Mouse (Mus musculus) CD4-positive, CD25-positive, alpha-beta regulatory T cell, adult 9 weeks (primary cell): Measurements from ENCODE around the gene Clk2. TPM values are rescaled to one million over a fixed set of nuclear protein-coding genes. Genes with fewer than 3 reads are reported as not detected.

Experiments
- polyA plus RNA-seq: library from polyadenylated mRNA; unstranded; fragments of 100-300 nt; shearing (Covaris generic); gene quantifications from one replicate; pipeline ENCODE4 v1.2.1, GENCODE M21; 2017

The Clk2 gene
- 24.5 TPM for polyA plus RNA-seq

DNA sequence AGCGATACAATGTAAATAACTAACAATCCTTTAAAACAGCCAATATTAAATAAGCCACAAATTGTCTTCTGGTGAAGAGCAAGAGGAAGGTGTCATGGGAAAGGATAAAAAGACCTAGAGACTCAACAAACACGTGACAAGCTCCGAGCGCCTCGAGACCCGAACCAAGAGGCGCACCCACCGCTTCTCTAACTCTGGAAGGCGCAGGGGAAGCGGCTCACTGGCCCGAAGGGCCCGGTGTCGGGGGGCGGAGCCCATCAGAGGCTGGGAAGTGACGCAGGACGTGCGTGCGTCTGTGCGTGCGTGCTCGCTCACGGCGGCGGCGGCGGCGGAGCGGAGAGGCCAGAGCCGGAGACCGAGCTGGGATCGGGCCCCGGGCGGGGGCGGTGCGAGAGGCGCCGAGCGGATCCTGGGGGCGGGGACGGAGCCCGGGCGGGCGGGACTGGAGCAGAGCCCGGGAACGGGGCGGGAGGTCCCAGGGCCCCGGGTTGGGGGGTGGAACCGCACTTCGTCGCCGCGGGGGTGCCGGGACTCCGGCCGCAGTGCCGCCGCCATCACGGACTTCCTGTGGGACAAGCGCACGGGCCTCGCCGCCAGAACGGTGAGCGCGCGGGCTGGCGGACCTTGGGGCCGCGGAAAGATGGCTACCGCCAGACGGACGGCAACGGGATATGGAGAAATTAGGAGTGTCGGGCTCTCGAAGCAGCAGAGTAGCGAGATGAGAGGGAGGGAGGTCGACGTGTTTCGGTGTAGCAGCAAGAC is at the start of gene Clk2:
TSS of gene Clk2 (plus strand) at position 290 of the 762 bp plus-strand sequence.

DNA sequence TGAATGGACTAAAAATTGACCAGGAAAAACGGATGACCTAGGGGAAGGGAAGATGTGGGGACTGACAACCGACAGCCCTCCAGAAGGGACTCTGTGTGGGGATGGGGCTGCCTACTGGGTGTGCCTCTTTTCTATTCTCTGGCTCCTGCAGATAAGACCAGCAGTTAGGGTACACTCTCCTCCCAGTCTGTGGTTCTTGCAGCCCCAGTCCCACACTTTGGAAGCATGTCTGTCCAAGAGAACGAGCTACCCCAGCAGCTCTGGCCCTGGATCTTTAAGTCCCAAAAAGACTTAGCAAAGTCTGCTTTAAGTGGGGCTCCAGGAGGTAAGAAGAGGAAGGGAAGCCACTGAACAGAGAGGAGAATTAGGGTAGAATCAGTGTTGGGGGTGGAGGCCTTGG is 28.6 kb upstream of the Clk2 start, which contains the start of gene Pklr:
TSS of gene Pklr (plus strand) at position 185 of the 400 bp plus-strand sequence.

DNA sequence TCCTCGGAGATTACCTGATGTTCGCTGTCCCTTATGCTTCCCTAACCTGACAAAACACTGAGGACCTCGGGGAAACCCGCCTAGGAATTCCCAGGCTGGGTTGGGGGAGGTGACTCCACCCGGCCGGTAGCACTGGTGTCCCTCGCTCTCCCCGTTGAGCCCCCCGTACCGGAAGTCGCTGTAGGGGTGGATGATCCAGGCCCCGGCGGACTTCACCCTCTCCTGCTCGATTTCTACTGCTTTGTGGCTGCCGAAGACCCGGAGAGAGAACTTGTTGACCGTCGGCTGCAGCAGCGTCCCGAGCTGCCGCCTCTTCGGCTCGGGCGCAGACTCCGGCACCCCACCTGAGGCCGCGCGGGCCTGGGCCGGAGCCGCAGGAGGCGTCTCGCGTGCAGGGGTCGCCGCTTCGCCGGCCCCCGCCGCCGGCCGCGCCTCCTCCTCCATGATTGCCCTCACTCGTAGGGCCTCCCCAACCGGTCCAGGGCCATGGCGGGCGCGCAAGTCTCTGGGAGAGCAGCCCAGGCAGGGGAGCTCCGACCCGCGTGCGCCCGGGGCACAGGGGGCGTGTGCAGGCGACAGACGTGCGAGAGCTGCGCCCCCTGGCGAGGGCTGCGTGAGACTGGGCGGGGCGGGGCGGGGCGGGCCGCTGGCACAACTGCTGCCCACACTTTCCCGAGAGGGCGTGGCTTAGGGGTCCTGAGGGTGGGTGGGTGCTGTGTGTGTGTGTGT is 4.8 kb upstream of the Clk2 start, which contains the start of gene Hcn3:
TSS of gene Hcn3 (minus strand) at position 581 of the 729 bp plus-strand sequence.

DNA sequence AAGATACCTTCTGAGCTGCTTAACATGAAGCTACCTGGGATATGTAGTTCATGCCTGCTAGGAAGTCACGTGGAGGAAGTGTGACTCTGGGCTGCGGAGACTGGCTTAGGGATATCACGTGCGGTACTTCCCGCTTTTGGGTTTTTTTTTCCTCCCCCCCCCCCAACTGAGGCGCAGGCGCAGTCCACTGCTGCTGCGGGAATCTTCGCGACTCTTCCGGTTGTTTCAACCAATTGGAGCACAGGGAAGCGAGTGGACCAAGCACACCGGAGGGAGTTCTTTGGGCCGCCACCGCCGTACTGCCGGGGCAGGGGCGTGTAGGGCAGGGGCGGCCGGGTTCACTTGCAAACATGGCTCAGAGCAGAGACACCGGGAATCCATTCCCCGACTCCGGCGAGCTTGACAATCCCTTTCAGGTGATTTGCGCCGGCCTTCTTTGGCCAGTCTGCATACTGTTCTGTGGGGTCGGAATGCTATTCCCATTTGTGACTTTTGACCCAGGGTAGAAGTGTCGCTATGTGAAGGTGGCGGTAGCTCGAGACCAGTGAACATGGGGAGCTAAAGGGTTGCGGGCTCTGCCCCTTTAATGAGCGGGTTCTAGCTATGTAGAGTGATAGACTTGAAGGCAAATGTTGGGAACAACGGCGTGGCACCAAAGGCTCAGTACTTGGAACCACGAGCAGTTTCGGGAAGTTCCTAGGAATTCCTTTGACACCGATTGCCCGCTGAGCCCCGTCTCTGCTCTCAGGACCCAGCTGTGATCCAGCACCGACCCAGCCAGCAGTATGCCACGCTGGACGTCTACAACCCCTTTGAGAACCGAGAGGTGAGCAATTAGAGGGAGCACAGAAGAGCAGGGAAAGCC is 12.9 kb downstream of the Clk2 start, which contains the start of gene Scamp3:
TSS of gene Scamp3 (plus strand) at position 232 of the 865 bp plus-strand sequence.

DNA sequence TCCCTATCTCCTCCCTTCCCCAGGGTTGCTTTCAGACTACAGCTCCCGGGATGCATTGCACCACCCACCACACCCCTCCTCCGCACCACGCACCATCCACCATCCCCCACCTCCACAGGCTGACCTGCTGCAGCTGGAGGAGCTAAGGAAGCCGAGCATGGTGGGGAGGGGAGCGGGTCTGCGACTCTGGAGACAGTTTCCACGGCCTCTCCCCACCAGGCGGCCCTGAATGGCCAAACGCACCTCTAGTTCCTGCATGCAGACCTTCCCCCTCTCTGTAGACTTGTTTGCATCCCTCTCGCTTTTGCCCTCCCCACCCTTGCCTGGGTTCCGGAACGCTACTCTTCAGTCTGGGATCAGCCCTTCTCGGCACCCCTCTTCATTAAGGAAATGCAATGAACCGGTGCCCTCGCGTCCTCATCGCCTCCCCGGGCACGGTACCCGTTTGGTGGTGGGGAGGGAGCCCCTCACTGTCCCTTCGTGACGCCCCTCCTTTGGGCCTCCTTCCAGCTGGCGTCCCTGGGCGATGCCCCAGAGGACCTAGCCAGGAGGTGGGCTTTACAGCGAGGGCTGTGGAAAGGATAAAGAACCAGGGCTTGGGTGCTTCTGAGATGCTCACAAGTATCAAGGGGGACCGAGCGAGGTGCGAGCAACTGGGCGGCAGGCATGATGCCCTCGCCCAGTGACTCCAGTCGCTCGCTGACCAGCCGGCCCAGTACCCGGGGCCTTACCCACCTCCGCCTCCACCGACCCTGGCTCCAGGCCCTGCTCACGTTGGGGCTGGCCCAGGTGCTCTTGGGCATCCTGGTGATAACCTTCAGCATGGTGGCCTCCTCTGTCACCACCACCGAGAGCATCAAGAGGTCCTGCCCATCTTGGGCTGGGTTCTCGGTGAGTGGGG is 18.7 kb downstream of the Clk2 start, which contains the start of gene Fam189b:
TSS of gene Fam189b (plus strand) at position 86 of the 901 bp plus-strand sequence.

DNA sequence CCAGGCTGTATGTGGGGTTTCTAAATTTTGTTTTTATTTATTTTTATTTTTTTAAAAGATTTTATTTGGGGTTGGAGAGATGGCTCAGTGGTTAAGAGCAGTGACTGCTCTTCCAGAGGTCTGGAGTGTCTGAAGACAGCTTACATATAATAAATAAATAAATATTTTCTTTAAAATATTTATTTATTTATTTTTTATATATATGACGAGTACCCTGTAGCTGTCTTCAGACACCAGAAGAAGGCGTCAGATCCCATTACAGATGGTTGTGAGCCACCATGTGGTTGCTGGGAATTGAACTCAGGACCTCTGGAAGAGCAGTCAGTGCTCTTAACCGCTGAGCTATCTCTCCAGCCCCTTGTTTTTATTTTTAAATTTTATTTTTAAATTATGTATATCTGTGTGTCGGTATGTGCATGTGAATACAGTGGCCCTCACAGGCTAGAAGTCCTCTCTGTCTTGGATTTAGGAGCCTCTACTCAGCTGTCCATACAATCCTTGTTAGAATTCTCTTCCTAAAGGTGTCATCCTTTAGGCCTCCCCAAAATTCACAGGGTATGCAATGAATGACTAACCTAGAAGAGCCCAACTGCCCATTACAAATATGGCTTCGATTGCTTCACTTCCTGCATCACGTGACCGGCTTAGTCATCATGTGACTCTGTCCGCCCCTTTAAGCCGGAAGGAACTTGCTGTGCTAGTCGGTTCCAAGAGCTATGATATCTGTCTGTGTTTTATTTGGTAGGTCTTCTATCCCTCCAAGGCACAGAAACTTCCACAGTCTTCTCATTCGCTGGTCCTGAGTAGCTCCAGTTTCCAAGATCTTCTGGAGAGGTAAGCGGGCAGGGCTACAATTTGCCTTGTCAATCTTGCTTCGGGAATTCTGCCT is 37.9 kb downstream of the Clk2 start, which contains the start of gene Gba:
TSS of gene Gba (plus strand) at position 676 of the 889 bp plus-strand sequence.

DNA sequence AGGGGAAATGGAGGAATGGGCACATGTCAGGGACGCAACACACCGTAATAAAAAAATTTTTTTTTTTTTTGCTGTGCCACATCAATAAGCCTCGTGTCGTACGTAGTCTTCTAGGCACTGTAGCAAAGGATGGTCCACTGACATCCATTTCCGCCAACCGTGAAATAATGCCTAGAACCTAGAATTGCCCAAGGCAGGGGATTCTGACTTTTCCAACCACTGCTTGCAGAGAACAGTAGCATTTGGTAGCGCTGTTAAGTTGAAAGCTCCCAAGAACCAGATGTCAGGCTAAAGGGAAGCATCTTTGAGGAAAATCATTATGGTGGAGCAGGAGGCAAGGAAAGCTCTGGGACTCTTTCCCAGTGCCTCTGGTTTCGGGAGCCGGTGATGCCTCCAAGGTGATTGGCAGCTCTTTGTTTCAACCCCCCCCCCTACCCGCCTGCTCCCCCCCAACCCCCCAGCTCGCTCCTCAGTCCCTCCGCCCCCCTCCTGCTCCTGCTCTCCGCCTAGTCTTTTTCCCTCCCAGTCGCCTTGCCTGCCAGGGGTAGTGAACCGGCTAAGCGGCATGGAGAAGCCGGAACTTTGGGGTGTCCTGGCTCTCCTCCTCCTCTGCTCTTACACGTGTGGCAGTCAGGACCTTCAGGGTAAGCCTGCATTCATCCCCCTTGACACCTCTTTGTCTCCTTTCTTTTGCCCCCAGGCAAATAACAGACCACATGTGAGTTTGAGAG is 50.3 kb downstream of the Clk2 start, which contains the start of gene Thbs3:
TSS of gene Thbs3 (plus strand) at position 500 of the 731 bp plus-strand sequence.

Other genes starting within 250 kb of the Clk2 start
- 35.1 TPM for gene Ash1l, start 214.2 kb upstream of the Clk2 start, polyA plus RNA-seq
- gene Dap3, start 213.6 kb upstream of the Clk2 start, polyA plus RNA-seq = 174 TPM
- gene Rusc1, start 71.5 kb upstream of the Clk2 start, polyA plus RNA-seq = 55.7 TPM
- gene Gm43738, start 63.7 kb upstream of the Clk2 start, polyA plus RNA-seq = not detected
- 114 TPM for gene Fdps, start 62.8 kb upstream of the Clk2 start, polyA plus RNA-seq
- not detected for gene Pklr, start 28.7 kb upstream of the Clk2 start, polyA plus RNA-seq
- 1.4 TPM for gene Hcn3, start 4.6 kb upstream of the Clk2 start, polyA plus RNA-seq
- gene Scamp3, start 12.7 kb downstream of the Clk2 start, polyA plus RNA-seq = 319 TPM
- gene Fam189b, start 18.3 kb downstream of the Clk2 start, polyA plus RNA-seq = 240 TPM
- gene Gba, start 38.1 kb downstream of the Clk2 start, polyA plus RNA-seq = 144 TPM
- gene Thbs3, start 50.4 kb downstream of the Clk2 start, polyA plus RNA-seq = 2.3 TPM
- 151 TPM for gene Mtx1, start 62.3 kb downstream of the Clk2 start, polyA plus RNA-seq
- 0.79 TPM for gene Muc1, start 64.3 kb downstream of the Clk2 start, polyA plus RNA-seq
- 281 TPM for gene Krtcap2, start 81.2 kb downstream of the Clk2 start, polyA plus RNA-seq
- gene Trim46, start 81.5 kb downstream of the Clk2 start, polyA plus RNA-seq = 4.5 TPM
- gene Dpm3, start 94.6 kb downstream of the Clk2 start, polyA plus RNA-seq = 132 TPM
- 288 TPM for gene Slc50a1, start 105.8 kb downstream of the Clk2 start, polyA plus RNA-seq
- gene Efna1, start 116.3 kb downstream of the Clk2 start, polyA plus RNA-seq = not detected
- gene Efna3, start 158.2 kb downstream of the Clk2 start, polyA plus RNA-seq = not detected
- 0.46 TPM for gene Efna4, start 173.2 kb downstream of the Clk2 start, polyA plus RNA-seq
- gene Adam15, start 185.2 kb downstream of the Clk2 start, polyA plus RNA-seq = 7.2 TPM
- gene Dcst2, start 197.2 kb downstream of the Clk2 start, polyA plus RNA-seq = 0.20 TPM
- gene Dcst1, start 200.5 kb downstream of the Clk2 start, polyA plus RNA-seq = 1.0 TPM
- gene Zbtb7b, start 230.0 kb downstream of the Clk2 start, polyA plus RNA-seq = 62.0 TPM
- not detected for gene Lenep, start 238.0 kb downstream of the Clk2 start, polyA plus RNA-seq
- gene Flad1, start 247.1 kb downstream of the Clk2 start, polyA plus RNA-seq = 69.2 TPM